18 mouse cellular contexts compared by ENCODE assay signal in genomic region chr13:81132691-81133090, GRCm38 (mm10).
DNase-seq lines count a peak whose midpoint lies in the region; ATAC-seq and TF ChIP-seq lines count a peak whose summit lies in the region.
"Had no signal": no experiment of that assay in that cellular context is flagged by ENCODE, and none has a peak within 500 bp of the region (broad histone marks: within the 10 kb centered on the region; RNA-seq: fewer than 3 reads in every experiment).

No protein-coding gene starts in this region.

- WGBS in heart, embryonic 14.5 days: 85% methylated on average over 5 of the region's 5 CpGs
- WGBS in lung, embryonic 14.5 days: 42% methylated on average over 5 of the region's 5 CpGs
- 27% methylated on average over 5 of the region's 5 CpGs for WGBS in macrophage (ENCODE audit: missing documents)

- no peaks in the 10 kb centered on the region for H3K79me2 ChIP-seq in macrophage (ENCODE audit: inconsistent target)

- peaks cover 26 to 58% of the 10 kb centered on the region in 2 experiments for H3K4me1 ChIP-seq in heart, embryonic 14.5 days (ENCODE audit: control insufficient read depth in 2 of 2, insufficient read depth in 2 of 2, low read length in 2 of 2)
- H3K4me1 ChIP-seq in lung, embryonic 14.5 days (ENCODE audit: insufficient read depth): peaks cover 8% of the 10 kb centered on the region

- no peak overlapping the region for H3K9ac ChIP-seq in heart, embryonic 14.5 days (ENCODE audit: low read length)
- H3K9ac ChIP-seq in lung, embryonic 14.5 days: no peak overlapping the region
- H3K9ac ChIP-seq: forebrain, embryonic 13.5 days; limb, embryonic 13.5 days; neural tube, embryonic 15.5 days had no signal

- intact Hi-C loops in heart, postnatal 25 days (cut with DNase I): loop anchor here (5.0 kb wide), 1 partner anchor 190 kb away; no protein-coding TSS in a partner anchor

- no peak for TF ChIP-seq CTCF in lung, embryonic 14.5 days (IDR thresholded peaks at IDR 0.05; ENCODE audit: low read depth)

- H3K36me3 ChIP-seq in heart, embryonic 14.5 days (ENCODE audit: control insufficient read depth, insufficient read depth, low read length): no peaks in the 10 kb centered on the region
- H3K36me3 ChIP-seq in lung, embryonic 14.5 days (ENCODE audit: insufficient read depth): no peaks in the 10 kb centered on the region
- no peaks in the 10 kb centered on the region for H3K36me3 ChIP-seq in macrophage (ENCODE audit: inconsistent target)
- H3K36me3 ChIP-seq: limb, embryonic 13.5 days; neural tube, embryonic 15.5 days had no signal

- DNase-seq in heart, postnatal 25 days (ENCODE audit: low spot score): no peak
- DNase-seq in lung, embryonic 14.5 days: peak; percentile 49
- no peak for DNase-seq in lung, postnatal 14 days
- no peak for DNase-seq in thymus, postnatal 36 days
- DNase-seq in adrenal gland, postnatal 4 days (ENCODE audit: low spot score in 2 of 2): no peak
- DNase-seq: adrenal gland, adult 8-10 months; cerebellum, adult 9-10 months; thymus, postnatal 25 days had no signal

- peak overlapping the region; percentile 24 to 88; a peak in 3 of 4 replicates for H3K27ac ChIP-seq in heart, embryonic 14.5 days (replicated peaks in 1 of 2; ENCODE audit: control insufficient read depth in 1 of 2, insufficient read depth in 1 of 2, low read depth in 2 of 2, low read length in 2 of 2)
- H3K27ac ChIP-seq in lung, embryonic 14.5 days (ENCODE audit: low read depth): no peak overlapping the region
- H3K27ac ChIP-seq in macrophage: peak overlapping the region; percentile 79
- H3K27ac ChIP-seq: forebrain, embryonic 13.5 days; left cerebral cortex, adult 2 months; limb, embryonic 13.5 days; neural tube, embryonic 15.5 days; stomach, postnatal 0 days had no signal

- no peak for ATAC-seq in heart, embryonic 14.5 days (ENCODE audit: insufficient number of reproducible peaks, insufficient read depth, low FRiP score, low read depth)
- no peak for ATAC-seq in lung, embryonic 14.5 days (ENCODE audit: insufficient read depth)
- peak; percentile 41 for ATAC-seq in granulocyte monocyte progenitor cell, adult 5-6 weeks (replicated peaks; ENCODE audit: poor library complexity, severe bottlenecking)
- ATAC-seq: CD4-positive, CD25-positive, alpha-beta regulatory T cell, adult 4 months; forebrain, embryonic 13.5 days had no signal

- H3K27me3 ChIP-seq in heart, embryonic 14.5 days (ENCODE audit: control insufficient read depth, insufficient read depth, low read length): no peaks in the 10 kb centered on the region
- no peaks in the 10 kb centered on the region for H3K27me3 ChIP-seq in lung, embryonic 14.5 days (ENCODE audit: insufficient read depth, low read length)
- H3K27me3 ChIP-seq: forebrain, embryonic 13.5 days; limb, embryonic 13.5 days; neural tube, embryonic 15.5 days had no signal

- no peak overlapping the region for H3K4me3 ChIP-seq in heart, embryonic 14.5 days (ENCODE audit: control insufficient read depth in 1 of 2, insufficient read depth in 1 of 2, low read depth in 1 of 2, low read length in 2 of 2)
- no peak overlapping the region for H3K4me3 ChIP-seq in lung, embryonic 14.5 days (ENCODE audit: low read depth, low read length)
- H3K4me3 ChIP-seq in macrophage (ENCODE audit: inconsistent target): no peak overlapping the region
- H3K4me3 ChIP-seq: forebrain, embryonic 13.5 days; hindbrain, embryonic 10.5 days; left cerebral cortex, adult 2 months; limb, embryonic 13.5 days; neural tube, embryonic 15.5 days had no signal

- no peaks in the 10 kb centered on the region for H3K9me3 ChIP-seq in heart, embryonic 14.5 days (ENCODE audit: control insufficient read depth, low read length)
- H3K9me3 ChIP-seq in lung, embryonic 14.5 days (ENCODE audit: low read depth, low read length): no peaks in the 10 kb centered on the region
- H3K9me3 ChIP-seq: forebrain, embryonic 13.5 days; hindbrain, embryonic 10.5 days; limb, embryonic 13.5 days; neural tube, embryonic 15.5 days had no signal

- no peak overlapping the region for H3K4me2 ChIP-seq in heart, embryonic 14.5 days (ENCODE audit: low read length)
- H3K4me2 ChIP-seq in lung, embryonic 14.5 days: no peak overlapping the region
- H3K4me2 ChIP-seq: forebrain, embryonic 13.5 days; limb, embryonic 13.5 days; neural tube, embryonic 15.5 days had no signal
